Mouse (Mus musculus): ENCODE measurements around the gene Serpina3c.

- TF ChIP-seq EP300 (optimal IDR thresholded peaks at IDR 0.05) (no peak), CTCF (IDR thresholded peaks at IDR 0.05; ENCODE audit: low read depth) (no peak)
Measured at GRCm38 (mm10) chr12:104185046-104185445, 31.4 kb upstream of the Serpina3c start.

Measured in stomach, postnatal 0 days (tissue).